8 mouse cellular contexts compared by ENCODE assay signal in the genomic region with DNA sequence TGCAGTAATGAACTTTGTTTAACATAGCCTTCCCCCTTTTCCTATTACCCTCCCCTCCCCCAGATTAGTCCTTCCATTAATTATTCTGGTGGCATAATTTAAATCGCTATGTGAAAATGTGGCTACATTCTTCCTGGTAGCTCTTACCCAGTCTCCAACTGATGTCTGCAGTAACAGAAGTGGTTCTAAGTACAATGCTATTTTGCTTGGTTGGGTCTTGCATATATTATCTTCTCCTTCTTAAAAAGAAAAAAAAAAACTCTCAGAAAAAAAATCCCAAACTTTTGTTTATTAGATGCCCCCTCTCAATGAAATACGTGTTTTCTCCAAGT.
DNase-seq lines count a peak whose midpoint lies in the region; ATAC-seq and TF ChIP-seq lines count a peak whose summit lies in the region.

No protein-coding gene starts in this region.

- 83% methylated on average over 2 of the region's 2 CpGs for whole genome bisulfite sequencing in heart, embryonic 15.5 days
- WGBS in forebrain, embryonic 15.5 days, result 7% methylated on average over 2 of the region's 2 CpGs
- 61% methylated on average over 2 of the region's 2 CpGs for WGBS in midbrain, embryonic 11.5 days

- H3K36me3 ChIP-seq in heart, embryonic 15.5 days, result no peaks in the 10 kb centered on the region
- no peaks in the 10 kb centered on the region for H3K36me3 ChIP-seq in forebrain, embryonic 15.5 days
- H3K36me3 ChIP-seq in midbrain, embryonic 11.5 days (ENCODE audit: control insufficient read depth, insufficient read depth, low read length), result no peaks in the 10 kb centered on the region

- H3K9me3 ChIP-seq in heart, embryonic 15.5 days (replicated peaks), result no peaks in the 10 kb centered on the region
- no peaks in the 10 kb centered on the region for H3K9me3 ChIP-seq in forebrain, embryonic 15.5 days
- no peaks in the 10 kb centered on the region for H3K9me3 ChIP-seq in midbrain, embryonic 11.5 days (ENCODE audit: control insufficient read depth, low read length)

- no peak for TF ChIP-seq CTCF in cortical plate, adult 2 months (IDR thresholded peaks at IDR 0.05; ENCODE audit: extremely low read depth, insufficient read depth, low read length)

- H3K4me1 ChIP-seq in heart, embryonic 15.5 days (replicated peaks), result peaks cover 7% of the 10 kb centered on the region
- H3K4me1 ChIP-seq in cortical plate, adult 2 months (ENCODE audit: control insufficient read depth, insufficient read depth, low read length), result no peaks in the 10 kb centered on the region; the same call in 1 of the 2 replicates
- peaks cover 37% of the 10 kb centered on the region for H3K4me1 ChIP-seq in forebrain, embryonic 15.5 days
- peaks cover 31% of the 10 kb centered on the region for H3K4me1 ChIP-seq in midbrain, embryonic 11.5 days (ENCODE audit: control insufficient read depth, insufficient read depth, low read length)

- no peak overlapping the region for H3K9ac ChIP-seq in heart, embryonic 15.5 days
- H3K9ac ChIP-seq in forebrain, embryonic 15.5 days (replicated peaks), result peak overlapping the region; percentile 54
- H3K9ac ChIP-seq in midbrain, embryonic 11.5 days (ENCODE audit: low read length), result peak overlapping the region; percentile 51

- H3K4me3 ChIP-seq in heart, embryonic 15.5 days, result peak overlapping the region; percentile 44
- peak overlapping the region; percentile 29 for H3K4me3 ChIP-seq in cortical plate, adult 2 months (ENCODE audit: insufficient read depth, low read length)
- H3K4me3 ChIP-seq in forebrain, embryonic 15.5 days, result peak overlapping the region; percentile 35
- peak overlapping the region; percentile 15; the same call in 1 of the 2 replicates for H3K4me3 ChIP-seq in midbrain, embryonic 11.5 days (ENCODE audit: low read depth, low read length)

- H3K27ac ChIP-seq in heart, embryonic 15.5 days, result peak overlapping the region; percentile 40; the same call in 1 of the 2 replicates
- peak overlapping the region; percentile 89 for H3K27ac ChIP-seq in cortical plate, adult 2 months (ENCODE audit: insufficient read depth, low read length)
- peak overlapping the region; percentile 98 for H3K27ac ChIP-seq in forebrain, embryonic 15.5 days (replicated peaks)
- peak overlapping the region; percentile 80 for H3K27ac ChIP-seq in midbrain, embryonic 11.5 days (ENCODE audit: low read depth, low read length)

- peak overlapping the region; percentile 68 for H3K4me2 ChIP-seq in heart, embryonic 15.5 days
- peak overlapping the region; percentile 56 for H3K4me2 ChIP-seq in forebrain, embryonic 15.5 days (replicated peaks)
- H3K4me2 ChIP-seq in midbrain, embryonic 11.5 days, result peak overlapping the region; percentile 39

- intact Hi-C loops in heart, postnatal 14 days (cut with DNase I), result no loop called here

- no peak for TF ChIP-seq POLR2A in cortical plate, adult 2 months (IDR thresholded peaks at IDR 0.05; ENCODE audit: extremely low read depth, insufficient read depth, low read length)

- DNase-seq in heart, postnatal 14 days, result no peak
- peak; percentile 91 for DNase-seq in midbrain, embryonic 11.5 days (ENCODE audit: low spot score, missing footprints)
- no peak for DNase-seq in layer of hippocampus, adult 8-10 months (ENCODE audit: low spot score in 2 of 2)
- no peak for DNase-seq in cerebellum, postnatal 14 days

- no peaks in the 10 kb centered on the region for H3K27me3 ChIP-seq in heart, embryonic 15.5 days
- no peaks in the 10 kb centered on the region for H3K27me3 ChIP-seq in forebrain, embryonic 15.5 days
- no peaks in the 10 kb centered on the region for H3K27me3 ChIP-seq in midbrain, embryonic 11.5 days (ENCODE audit: control insufficient read depth, insufficient read depth, low read length)

- no peak for ATAC-seq in heart, embryonic 15.5 days (replicated peaks; ENCODE audit: insufficient number of reproducible peaks, insufficient read depth, low FRiP score, low read depth)
- no peak; the same call in 1 of the 2 replicates for ATAC-seq in forebrain, embryonic 15.5 days (replicated peaks)
- ATAC-seq in midbrain, embryonic 11.5 days (ENCODE audit: low FRiP score), result peak; percentile 68
- ATAC-seq in megakaryocyte, adult 5-6 weeks (ENCODE audit: poor library complexity, severe bottlenecking), result no peak

Comparison
In these comparisons a context has a peak if more than half of its experiments do, and no peak if none do; other contexts are left out.
1. H3K27ac ChIP-seq: peak in every context shown above with its lines; median percentile 98 in forebrain, embryonic 15.5 days; 89 in cortical plate, adult 2 months; 80 in midbrain, embryonic 11.5 days; 40 in heart, embryonic 15.5 days.